Mouse (Mus musculus) thymus, adult 2 months (tissue): ENCODE results near the gene Rhbg. TPM values are rescaled to one million over a fixed set of nuclear protein-coding genes. Genes with fewer than 3 reads are reported as not detected.

Source experiments
- DNase-seq: peaks from one replicate; pipeline ENCODE4 v3.0.0; 2021
- H3K27ac ChIP-seq: fragments of 200-500 bp; 2 replicates; pipeline ENCODE4 v1.5.1; 2012; ENCODE audit warnings: low read length, control low read depth; ENCODE audit not compliant: control insufficient read depth, insufficient read depth
- H3K27me3 ChIP-seq: fragments of 200-500 bp; 2 replicates; pipeline ENCODE4 v1.6.1; 2012; ENCODE audit warnings: mild to moderate bottlenecking, low read length, moderate library complexity, mixed read lengths; ENCODE audit not compliant: control insufficient read depth, insufficient read depth
- H3K36me3 ChIP-seq: fragments of 200-500 bp; 2 replicates; pipeline ENCODE4 v1.6.1; 2012; ENCODE audit warnings: mild to moderate bottlenecking, low read length, moderate library complexity; ENCODE audit not compliant: control insufficient read depth, insufficient read depth
- H3K4me1 ChIP-seq: fragments of 200-500 bp; replicated peaks from 2 replicates; pipeline ENCODE4 v1.6.1; 2012; ENCODE audit warnings: low read length; ENCODE audit not compliant: control insufficient read depth, insufficient read depth
- H3K4me3 ChIP-seq: fragments of 200-500 bp; 2 replicates; pipeline ENCODE4 v1.5.1; 2012; ENCODE audit warnings: mild to moderate bottlenecking, low read length, control low read depth, moderate library complexity; ENCODE audit not compliant: control insufficient read depth, insufficient read depth
- CTCF ChIP-seq: fragments of 200-500 bp; IDR thresholded peaks from 2 replicates; pipeline ENCODE4 v1.5.1; 2012; ENCODE audit warnings: mild to moderate bottlenecking, control low read depth, low read length, moderate library complexity, borderline replicate concordance; ENCODE audit not compliant: control insufficient read depth, poor library complexity, insufficient read depth; ENCODE audit errors: extremely low read depth
- POLR2A ChIP-seq: fragments of 200-500 bp; IDR thresholded peaks from 2 replicates; pipeline ENCODE4 v1.6.1; 2012; ENCODE audit warnings: mild to moderate bottlenecking, low read length, control low read depth, moderate library complexity; ENCODE audit not compliant: control insufficient read depth, poor library complexity, insufficient read depth; ENCODE audit errors: extremely low read depth
- WGBS: fragments of 180-500 bp; shearing (Covaris S2); methylation state at CpG from one replicate; pipeline ENCODE4 v1.1.7; 2018; 5-methylcytosine and 5-hydroxymethylcytosine counted together
- polyA plus RNA-seq: library from polyadenylated mRNA; depleted of rRNA; stranded (reverse); fragments of >200 nt; gene quantifications from 2 replicates; pipeline ENCODE4 v1.2.3, GENCODE M21; 2012

The Rhbg gene
- polyA plus RNA-seq, 1 experiment: 2.7 TPM

GRCm38 (mm10) chr3:88205176-88205562 lies 49.3 kb downstream of the Rhbg start:
- DNase-seq: no peak
- Histone ChIP-seq H3K4me3 (no peak overlapping the region), H3K27me3 (peaks cover 57% of the 10 kb centered on the region), H3K27ac (no peak overlapping the region), H3K4me1 (peaks cover 11% of the 10 kb centered on the region), H3K36me3 (no peaks in the 10 kb centered on the region)
- WGBS: 30% methylated on average over 4 of the region's 4 CpGs
- TF ChIP-seq CTCF (no peak), POLR2A (no peak)

GRCm38 (mm10) chr3:88204751-88205150 lies 49.8 kb downstream of the Rhbg start:
- H3K4me1 ChIP-seq: peaks cover 11% of the 10 kb centered on the region
- WGBS: 68% methylated on average over 1 of the region's 1 CpGs
- no peak overlapping the region for H3K27ac ChIP-seq
- no peak overlapping the region for H3K4me3 ChIP-seq
- TF ChIP-seq POLR2A: no peak
- TF ChIP-seq CTCF: no peak
- H3K36me3 ChIP-seq: no peaks in the 10 kb centered on the region
- H3K27me3 ChIP-seq: peaks cover 55% of the 10 kb centered on the region
- DNase-seq: no peak

GRCm38 (mm10) chr3:88203999-88204700 lies 50.4 kb downstream of the Rhbg start:
- H3K4me3 ChIP-seq: no peak overlapping the region
- peaks cover 52% of the 10 kb centered on the region for H3K27me3 ChIP-seq
- TF ChIP-seq CTCF (no peak), POLR2A (no peak)
- no peak overlapping the region for H3K27ac ChIP-seq
- no peak for DNase-seq
- H3K36me3 ChIP-seq: no peaks in the 10 kb centered on the region
- H3K4me1 ChIP-seq: peaks cover 11% of the 10 kb centered on the region
- 11% methylated on average over 7 of the region's 7 CpGs for WGBS

GRCm38 (mm10) chr3:88203456-88203855 lies 51.1 kb downstream of the Rhbg start:
- H3K36me3 ChIP-seq: no peaks in the 10 kb centered on the region

DNA sequence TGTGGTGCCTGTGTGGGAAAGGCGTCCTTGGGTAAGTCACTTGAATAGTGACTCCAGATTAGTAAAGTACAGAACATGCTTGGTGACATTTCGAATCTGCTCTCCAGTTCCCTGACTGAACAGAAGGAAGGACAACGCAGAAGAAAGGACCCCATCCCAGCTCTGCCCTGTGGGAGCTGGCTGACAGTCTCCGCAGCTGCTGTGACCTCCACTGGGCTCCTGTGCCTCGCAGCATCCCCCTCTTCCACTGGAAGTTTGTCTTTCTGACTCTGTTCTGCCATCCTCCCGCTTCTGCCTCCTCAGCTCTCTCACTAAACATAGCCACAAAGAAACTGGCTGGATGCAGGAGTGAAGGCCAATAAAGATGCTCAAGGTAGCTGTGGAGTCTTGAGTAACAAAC lies 51.5 kb downstream of the Rhbg start:
- no peak overlapping the region for H3K27ac ChIP-seq
- no peak for TF ChIP-seq CTCF
- no peak for TF ChIP-seq POLR2A
- 15% methylated on average over 6 of the region's 6 CpGs for WGBS

More at GRCm38 (mm10) chr3:88203456-88203855, 51.1 kb downstream of the Rhbg start:
- DNase-seq: no peak
- WGBS: 13% methylated on average over 5 of the region's 5 CpGs
- Histone ChIP-seq H3K27ac (no peak overlapping the region), H3K27me3 (peaks cover 55% of the 10 kb centered on the region), H3K4me1 (peaks cover 11% of the 10 kb centered on the region), H3K4me3 (no peak overlapping the region)
- TF ChIP-seq POLR2A: no peak
- no peak for TF ChIP-seq CTCF

GRCm38 (mm10) chr3:88201640-88202039 lies 52.9 kb downstream of the Rhbg start:
- TF ChIP-seq POLR2A (no peak), CTCF (no peak)
- Histone ChIP-seq H3K27me3 (peaks cover 55% of the 10 kb centered on the region), H3K4me1 (peaks cover 11% of the 10 kb centered on the region), H3K36me3 (no peaks in the 10 kb centered on the region), H3K27ac (no peak overlapping the region), H3K4me3 (no peak overlapping the region)
- DNase-seq: no peak
- WGBS: 22% methylated on average over 5 of the region's 5 CpGs

More for the DNA sequence above, 51.5 kb downstream of the Rhbg start:
- peaks cover 56% of the 10 kb centered on the region for H3K27me3 ChIP-seq
- no peak overlapping the region for H3K4me3 ChIP-seq
- no peaks in the 10 kb centered on the region for H3K36me3 ChIP-seq
- no peak for DNase-seq
- H3K4me1 ChIP-seq: peaks cover 11% of the 10 kb centered on the region
